Mouse (Mus musculus) E14TG2a.4 (cell line): ENCODE results near the gene Aplp1.

Experiments
- CTCF ChIP-seq: conservative IDR thresholded peaks from 2 replicates; pipeline ENCODE4 v1.5.1; 2014; ENCODE audit warnings: low read length
- NANOG ChIP-seq: IDR thresholded peaks from 2 replicates; pipeline ENCODE4 v1.6.1; 2014; ENCODE audit warnings: borderline replicate concordance, low read length, mixed read lengths

DNA sequence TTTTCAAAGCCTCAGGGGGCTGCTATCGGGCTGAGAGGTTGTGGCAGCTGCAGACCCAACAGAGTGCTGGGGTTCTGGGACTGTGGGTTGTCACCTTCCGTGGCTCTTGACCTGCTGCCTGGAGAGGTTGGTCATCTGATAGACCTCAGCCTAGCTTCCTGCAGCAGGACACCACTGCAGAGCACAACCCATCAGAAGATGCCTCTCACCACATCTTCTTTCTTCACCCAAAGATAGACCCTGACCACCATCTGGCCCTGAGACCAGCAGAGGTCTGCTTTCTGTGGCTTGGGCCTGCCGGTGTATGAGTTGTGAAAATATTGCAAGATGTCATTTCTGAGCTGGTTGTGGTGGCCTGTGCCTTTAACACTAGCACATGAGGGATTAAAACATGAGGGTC lies 34.3 kb downstream of the Aplp1 start:
- TF ChIP-seq CTCF, result no peak
- TF ChIP-seq NANOG, result no peak
